Mouse (Mus musculus): Measurements from ENCODE around the gene Prtg. TPM values are rescaled to one million over a fixed set of nuclear protein-coding genes. Genes with fewer than 3 reads are reported as not detected.

Gene Prtg
- polyA plus RNA-seq, 1 experiment: 1.4 TPM

Other genes starting within 250 kb of the Prtg start
- gene Nedd4, start 144.5 kb upstream of the Prtg start, polyA plus RNA-seq (2012; rRNA removed): 231 and 248 TPM in 2 replicates
- 11.3 and 13.8 TPM in 2 replicates for gene Pygo1, start 118.8 kb downstream of the Prtg start, polyA plus RNA-seq (2012; rRNA removed)
- gene Dyx1c1, start 151.9 kb downstream of the Prtg start, polyA plus RNA-seq (2012; rRNA removed): 1.9 and 3.3 TPM in 2 replicates
- gene Gm44503, start 152.0 kb downstream of the Prtg start, polyA plus RNA-seq (2012; rRNA removed): not detected in 2 replicates
- gene Ccpg1os, start 178.5 kb downstream of the Prtg start, polyA plus RNA-seq (2012; rRNA removed): 15.9 and 18.3 TPM in 2 replicates
- gene Ccpg1, start 178.6 kb downstream of the Prtg start, polyA plus RNA-seq (2012; rRNA removed): 77.0 and 85.4 TPM in 2 replicates
- gene Pigb, start 233.5 kb downstream of the Prtg start, polyA plus RNA-seq (2012; rRNA removed): 18.3 and 24.3 TPM in 2 replicates
- 3.8 and 3.9 TPM in 2 replicates for gene Rab27a, start 238.0 kb downstream of the Prtg start, polyA plus RNA-seq (2012; rRNA removed)